Mouse (Mus musculus) forebrain, embryonic 16.5 days (tissue): ENCODE measurements around the gene Ulk4. TPM values are rescaled to one million over a fixed set of nuclear protein-coding genes. Genes with fewer than 3 reads are reported as not detected.

ENCODE experiments used
- ATAC-seq: fragments of 200-750 bp; cut with Nextera tagmentation; 2 replicates; pipeline ENCODE4 v1.8.0; 2017; ENCODE audit warnings: mild to moderate bottlenecking, moderate library complexity
- H3K27ac ChIP-seq: fragments of 300-500 bp; sonication (generic); 2 replicates; pipeline ENCODE4 v1.5.1; 2014; ENCODE audit warnings: low read length, control low read depth
- H3K27me3 ChIP-seq: fragments of 300-500 bp; sonication (generic); replicated peaks from 2 replicates; pipeline ENCODE4 v1.6.1; 2014; ENCODE audit warnings: low read length; ENCODE audit not compliant: control insufficient read depth, insufficient read depth
- H3K36me3 ChIP-seq: fragments of 300-500 bp; sonication (generic); 2 replicates; pipeline ENCODE4 v1.6.1; 2014; ENCODE audit not compliant: control insufficient read depth, insufficient read depth
- H3K4me1 ChIP-seq: fragments of 300-500 bp; sonication (generic); replicated peaks from 2 replicates; pipeline ENCODE4 v1.6.1; 2014; ENCODE audit warnings: low read length; ENCODE audit not compliant: control insufficient read depth, insufficient read depth
- H3K4me2 ChIP-seq: fragments of 300-500 bp; sonication (generic); 2 replicates; pipeline ENCODE4 v1.6.1; 2014; ENCODE audit warnings: mild to moderate bottlenecking, low read length, control low read depth
- H3K4me3 ChIP-seq: fragments of 300-500 bp; sonication (generic); replicated peaks from 2 replicates; pipeline ENCODE4 v1.5.1; 2014; ENCODE audit warnings: mild to moderate bottlenecking, low read length, control low read depth
- H3K9ac ChIP-seq: fragments of 300-500 bp; sonication (generic); replicated peaks from 2 replicates; pipeline ENCODE4 v1.6.1; 2014; ENCODE audit warnings: low read depth, low read length, control low read depth
- H3K9me3 ChIP-seq: fragments of 300-500 bp; sonication (generic); 2 replicates; pipeline ENCODE4 v1.6.1; 2016; ENCODE audit warnings: low read length; ENCODE audit not compliant: control insufficient read depth
- WGBS: fragments of 180-500 bp; shearing (Covaris S2); extraction: QIAGEN DNeasy Blood & Tissue Kit; methylation state at CpG from one replicate; pipeline ENCODE4 v1.1.7; 2014; 5-methylcytosine and 5-hydroxymethylcytosine counted together
- polyA plus RNA-seq: library from polyadenylated mRNA; unstranded; fragments of >200 nt; fragmentation: Nextera tagmentation; extraction: Ambion mirVana; gene quantifications from 2 replicates; pipeline ENCODE4 v1.2.1, GENCODE M21; 2015

Gene Ulk4
- polyA plus RNA-seq, 1 experiment from 2014 or later = 115 TPM

GRCm38 (mm10) chr9:120986994-120987393, 290.0 kb downstream of the Ulk4 start:
- Histone ChIP-seq H3K27me3 (no peaks in the 10 kb centered on the region), H3K4me2 (no peak overlapping the region), H3K9ac (no peak overlapping the region), H3K4me3 (no peak overlapping the region), H3K4me1 (peaks cover 23% of the 10 kb centered on the region), H3K27ac (no peak overlapping the region), H3K36me3 (no peaks in the 10 kb centered on the region), H3K9me3 (no peaks in the 10 kb centered on the region)
- no peak for ATAC-seq
- 84% methylated on average over 4 of the region's 4 CpGs for WGBS

- no peak overlapping the region for H3K27ac ChIP-seq
- H3K4me3 ChIP-seq = no peak overlapping the region
- WGBS = 95% methylated on average over 3 of the region's 3 CpGs
- no peaks in the 10 kb centered on the region for H3K9me3 ChIP-seq
- H3K27me3 ChIP-seq = no peaks in the 10 kb centered on the region
- H3K4me2 ChIP-seq = no peak overlapping the region
- no peak for ATAC-seq
- no peaks in the 10 kb centered on the region for H3K36me3 ChIP-seq
- peaks cover 26% of the 10 kb centered on the region for H3K4me1 ChIP-seq
- H3K9ac ChIP-seq = no peak overlapping the region
Observed at GRCm38 (mm10) chr9:120986255-120986654, 290.7 kb downstream of the Ulk4 start.

- 99% methylated on average over 5 of the region's 5 CpGs for WGBS
- Histone ChIP-seq H3K4me2 (no peak overlapping the region), H3K27ac (no peak overlapping the region), H3K9ac (no peak overlapping the region), H3K27me3 (no peaks in the 10 kb centered on the region), H3K9me3 (no peaks in the 10 kb centered on the region), H3K4me3 (no peak overlapping the region), H3K4me1 (peaks cover 24% of the 10 kb centered on the region), H3K36me3 (no peaks in the 10 kb centered on the region)
- ATAC-seq = no peak
Observed at GRCm38 (mm10) chr9:120985524-120985923, 291.5 kb downstream of the Ulk4 start.

GRCm38 (mm10) chr9:120985009-120985408, 292.0 kb downstream of the Ulk4 start:
- WGBS = 97% methylated on average over 5 of the region's 5 CpGs
- Histone ChIP-seq H3K27ac (no peak overlapping the region), H3K27me3 (no peaks in the 10 kb centered on the region), H3K4me2 (no peak overlapping the region), H3K9me3 (no peaks in the 10 kb centered on the region), H3K4me3 (no peak overlapping the region), H3K9ac (no peak overlapping the region), H3K36me3 (no peaks in the 10 kb centered on the region), H3K4me1 (peaks cover 19% of the 10 kb centered on the region)
- ATAC-seq = no peak

GRCm38 (mm10) chr9:120984509-120984908, 292.5 kb downstream of the Ulk4 start:
- no peak overlapping the region for H3K27ac ChIP-seq
- 87% methylated on average over 5 of the region's 5 CpGs for WGBS
- no peaks in the 10 kb centered on the region for H3K27me3 ChIP-seq
- H3K9me3 ChIP-seq = no peaks in the 10 kb centered on the region
- no peak for ATAC-seq
- H3K4me2 ChIP-seq = no peak overlapping the region
- H3K9ac ChIP-seq = no peak overlapping the region
- H3K4me1 ChIP-seq = peaks cover 14% of the 10 kb centered on the region
- H3K4me3 ChIP-seq = no peak overlapping the region
- H3K36me3 ChIP-seq = no peaks in the 10 kb centered on the region

- ATAC-seq = no peak
- Histone ChIP-seq H3K4me1 (peaks cover 14% of the 10 kb centered on the region), H3K9ac (no peak overlapping the region), H3K4me3 (no peak overlapping the region), H3K27ac (no peak overlapping the region), H3K4me2 (no peak overlapping the region), H3K27me3 (no peaks in the 10 kb centered on the region), H3K9me3 (no peaks in the 10 kb centered on the region), H3K36me3 (no peaks in the 10 kb centered on the region)
- 89% methylated on average over 8 of the region's 8 CpGs for WGBS
Observed at GRCm38 (mm10) chr9:120983849-120984248, 293.1 kb downstream of the Ulk4 start.

GRCm38 (mm10) chr9:120981777-120982176, 295.2 kb downstream of the Ulk4 start:
- 71% methylated on average over 7 of the region's 7 CpGs for WGBS
- Histone ChIP-seq H3K4me2 (no peak overlapping the region), H3K4me1 (0 out of 2 replicates have a peak, but pooled peaks cover 2% of the 10 kb centered on the region), H3K27ac (no peak overlapping the region), H3K4me3 (no peak overlapping the region), H3K9ac (no peak overlapping the region), H3K9me3 (no peaks in the 10 kb centered on the region), H3K36me3 (no peaks in the 10 kb centered on the region), H3K27me3 (no peaks in the 10 kb centered on the region)
- no peak for ATAC-seq

GRCm38 (mm10) chr9:120976856-120977255, 300.1 kb downstream of the Ulk4 start:
- Histone ChIP-seq H3K4me3 (no peak overlapping the region), H3K9ac (no peak overlapping the region), H3K9me3 (no peaks in the 10 kb centered on the region), H3K27me3 (no peaks in the 10 kb centered on the region), H3K27ac (no peak overlapping the region), H3K36me3 (no peaks in the 10 kb centered on the region), H3K4me1 (peaks cover 4% of the 10 kb centered on the region; the same call in 1 of the 2 replicates), H3K4me2 (no peak overlapping the region)
- no peak for ATAC-seq
- 94% methylated on average over 4 of the region's 4 CpGs for WGBS

- Histone ChIP-seq H3K36me3 (no peaks in the 10 kb centered on the region), H3K27ac (no peak overlapping the region), H3K27me3 (no peaks in the 10 kb centered on the region), H3K4me3 (no peak overlapping the region), H3K4me1 (peaks cover 2% of the 10 kb centered on the region; the same call in 1 of the 2 replicates), H3K4me2 (no peak overlapping the region), H3K9me3 (no peaks in the 10 kb centered on the region), H3K9ac (no peak overlapping the region)
- 43% methylated on average over 5 of the region's 5 CpGs for WGBS
- ATAC-seq = peak; percentile 63
Observed at GRCm38 (mm10) chr9:120976158-120976557, 300.8 kb downstream of the Ulk4 start.

GRCm38 (mm10) chr9:120974209-120974608, 302.8 kb downstream of the Ulk4 start:
- 0 out of 2 replicates have a peak, but pooled peaks cover 6% of the 10 kb centered on the region for H3K36me3 ChIP-seq
- no peak overlapping the region for H3K9ac ChIP-seq
- ATAC-seq = no peak
- no peak overlapping the region for H3K4me3 ChIP-seq
- H3K27me3 ChIP-seq = no peaks in the 10 kb centered on the region
- no peak overlapping the region for H3K27ac ChIP-seq
- 90% methylated on average over 2 of the region's 2 CpGs for WGBS
- H3K4me1 ChIP-seq = peaks cover 2% of the 10 kb centered on the region; the same call in 1 of the 2 replicates
- H3K4me2 ChIP-seq = no peak overlapping the region
- no peaks in the 10 kb centered on the region for H3K9me3 ChIP-seq
